Mouse (Mus musculus) limb, embryonic 14.5 days (tissue): ENCODE results near the gene Lhfp. TPM values are rescaled to one million over a fixed set of nuclear protein-coding genes. Genes with fewer than 3 reads are reported as not detected.
A peak's percentile ranks its signal among the peaks of the same experiment; 100 is the strongest.

Source experiments
- ATAC-seq: fragments of 200-750 bp; cut with Nextera tagmentation; 2 replicates; pipeline ENCODE4 v1.8.0; 2017; ENCODE audit warnings: low read depth, moderate number of reproducible peaks, moderate TSS enrichment; ENCODE audit not compliant: low FRiP score
- DNase-seq: peaks from one replicate; pipeline ENCODE4 v3.0.0-alpha.2; 2015; ENCODE audit warnings: low spot score
- H3K27ac ChIP-seq: fragments of 300-500 bp; sonication (generic); replicated peaks from 2 replicates; pipeline ENCODE4 v1.5.1; 2014; ENCODE audit warnings: low read depth, mild to moderate bottlenecking, low read length, moderate library complexity, mixed read lengths
- H3K27me3 ChIP-seq: fragments of 300-500 bp; sonication (generic); 2 replicates; pipeline ENCODE4 v1.6.1; 2014; ENCODE audit warnings: low read length, mixed read lengths; ENCODE audit not compliant: control insufficient read depth, insufficient read depth
- H3K36me3 ChIP-seq: fragments of 300-500 bp; sonication (generic); 2 replicates; pipeline ENCODE4 v1.6.1; 2014; ENCODE audit warnings: mild to moderate bottlenecking, low read length, moderate library complexity, mixed read lengths; ENCODE audit not compliant: control insufficient read depth, insufficient read depth
- H3K4me1 ChIP-seq: fragments of 300-500 bp; sonication (generic); 2 replicates; pipeline ENCODE4 v1.6.1; 2014; ENCODE audit warnings: antibody characterized with exemption, low read length, mixed read lengths; ENCODE audit not compliant: control insufficient read depth, insufficient read depth
- H3K4me2 ChIP-seq: fragments of 300-500 bp; sonication (generic); replicated peaks from 2 replicates; pipeline ENCODE4 v1.6.1; 2014; ENCODE audit warnings: low read depth, mild to moderate bottlenecking, low read length, moderate library complexity; ENCODE audit not compliant: severe bottlenecking
- H3K4me3 ChIP-seq: fragments of 300-500 bp; sonication (generic); replicated peaks from 2 replicates; pipeline ENCODE4 v1.5.1; 2014; ENCODE audit warnings: low read length
- H3K9ac ChIP-seq: fragments of 300-500 bp; sonication (generic); 2 replicates; pipeline ENCODE4 v1.6.1; 2014; ENCODE audit warnings: mild to moderate bottlenecking, low read depth, low read length, moderate library complexity; ENCODE audit not compliant: severe bottlenecking
- H3K9me3 ChIP-seq: fragments of 300-500 bp; sonication (generic); 2 replicates; pipeline ENCODE4 v1.6.1; 2016; ENCODE audit warnings: low read length; ENCODE audit not compliant: control insufficient read depth
- POLR2A ChIP-seq: fragments of 200-500 bp; IDR thresholded peaks from 2 replicates; pipeline ENCODE4 v1.8.0; 2012; ENCODE audit warnings: inconsistent platforms, mild to moderate bottlenecking, moderate library complexity, borderline replicate concordance; ENCODE audit not compliant: insufficient read depth, insufficient read length; ENCODE audit errors: extremely low read depth
- WGBS: fragments of 180-500 bp; shearing (Covaris S2); extraction: QIAGEN DNeasy Blood & Tissue Kit; methylation state at CpG from one replicate; pipeline ENCODE4 v1.1.7; 2014; 5-methylcytosine and 5-hydroxymethylcytosine counted together
- polyA plus RNA-seq, 2 experiments: library from polyadenylated mRNA; depleted of rRNA in 1 of 2; stranded (reverse) in 1 of 2; unstranded in 1 of 2; fragments of >200 nt; fragmentation: Nextera tagmentation in 1 of 2; extraction: Ambion mirVana in 1 of 2; gene quantifications; 2 replicates each; pipeline versions ENCODE4 v1.2.1 to v1.2.3; 2012 to 2014

Lhfp gene
- polyA plus RNA-seq, 2 experiments: 83.3 to 94.0 TPM

GRCm38 (mm10) chr3:53253223-53253832 is 212.0 kb downstream of the Lhfp start:
- H3K9ac ChIP-seq: no peak overlapping the region
- H3K4me1 ChIP-seq: peaks cover 17% of the 10 kb centered on the region
- H3K27ac ChIP-seq: no peak overlapping the region
- no peak overlapping the region for H3K4me3 ChIP-seq
- no peak for TF ChIP-seq POLR2A
- 9% methylated on average over 5 of the region's 5 CpGs for WGBS
- ATAC-seq (no peak), DNase-seq (peak; percentile 28)
- no peak overlapping the region for H3K4me2 ChIP-seq
- no peaks in the 10 kb centered on the region for H3K27me3 ChIP-seq
- H3K36me3 ChIP-seq: no peaks in the 10 kb centered on the region
- H3K9me3 ChIP-seq: no peaks in the 10 kb centered on the region

DNA sequence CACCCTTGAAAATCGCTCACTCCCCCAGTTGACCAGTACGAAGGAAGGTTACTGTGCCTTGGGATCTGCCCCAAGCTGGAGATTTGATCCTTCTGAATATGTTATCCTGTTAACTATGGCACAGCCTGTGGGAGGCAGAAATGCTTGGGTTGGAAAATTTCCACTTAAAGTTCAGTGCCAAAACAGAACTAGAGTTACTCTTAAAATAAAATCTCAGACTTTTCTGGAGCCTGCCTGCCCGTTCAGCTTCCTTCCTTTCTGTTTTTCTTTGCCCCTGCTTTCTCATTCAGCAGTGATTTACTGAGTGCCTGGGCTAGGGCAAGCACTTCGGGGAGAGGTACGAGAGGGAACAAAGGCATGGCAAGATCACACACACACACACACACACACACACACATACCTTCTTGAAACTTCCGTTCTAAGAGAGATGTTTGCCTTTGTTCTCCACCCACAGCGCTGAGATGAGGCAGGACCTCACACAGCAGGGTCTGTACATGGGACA is 217.4 kb downstream of the Lhfp start:
- Histone ChIP-seq H3K4me3 (no peak overlapping the region), H3K36me3 (no peaks in the 10 kb centered on the region), H3K4me1 (peaks cover 14% of the 10 kb centered on the region), H3K9me3 (no peaks in the 10 kb centered on the region), H3K4me2 (peak overlapping the region; percentile 8), H3K27ac (peak overlapping the region; percentile 66), H3K9ac (no peak overlapping the region), H3K27me3 (no peaks in the 10 kb centered on the region)
- no peak for TF ChIP-seq POLR2A
- 23% methylated on average over 7 of the region's 7 CpGs for WGBS
- peak; percentile 68; the same call in 1 of the 2 replicates for ATAC-seq
- peak; percentile 75 for DNase-seq

DNA sequence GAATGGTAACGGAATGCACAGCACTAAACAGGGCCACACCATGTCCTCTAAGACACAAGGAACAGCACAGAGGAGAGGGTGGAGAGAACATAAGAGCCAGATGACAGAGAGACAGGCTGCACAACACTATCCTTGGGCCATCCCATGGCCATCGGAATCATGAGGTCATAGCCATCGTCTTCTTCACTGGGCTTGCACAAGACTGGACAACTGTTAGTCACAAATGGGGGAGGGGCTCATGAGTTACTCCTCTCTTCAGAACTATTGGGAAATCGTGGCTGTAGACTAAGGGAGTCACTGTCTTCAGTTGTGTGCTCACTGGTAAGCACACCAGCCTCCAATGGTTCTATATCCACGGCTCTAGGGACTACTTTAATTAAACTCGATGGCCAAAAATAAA is 224.8 kb downstream of the Lhfp start:
- TF ChIP-seq POLR2A: no peak
- no peaks in the 10 kb centered on the region for H3K36me3 ChIP-seq
- DNase-seq: no peak
- no peaks in the 10 kb centered on the region for H3K27me3 ChIP-seq
- H3K9me3 ChIP-seq: no peaks in the 10 kb centered on the region
- WGBS: 92% methylated on average over 6 of the region's 6 CpGs
- no peak overlapping the region for H3K27ac ChIP-seq
- no peak overlapping the region for H3K4me2 ChIP-seq
- ATAC-seq: no peak
- no peaks in the 10 kb centered on the region for H3K4me1 ChIP-seq
- H3K4me3 ChIP-seq: no peak overlapping the region
- no peak overlapping the region for H3K9ac ChIP-seq

DNA sequence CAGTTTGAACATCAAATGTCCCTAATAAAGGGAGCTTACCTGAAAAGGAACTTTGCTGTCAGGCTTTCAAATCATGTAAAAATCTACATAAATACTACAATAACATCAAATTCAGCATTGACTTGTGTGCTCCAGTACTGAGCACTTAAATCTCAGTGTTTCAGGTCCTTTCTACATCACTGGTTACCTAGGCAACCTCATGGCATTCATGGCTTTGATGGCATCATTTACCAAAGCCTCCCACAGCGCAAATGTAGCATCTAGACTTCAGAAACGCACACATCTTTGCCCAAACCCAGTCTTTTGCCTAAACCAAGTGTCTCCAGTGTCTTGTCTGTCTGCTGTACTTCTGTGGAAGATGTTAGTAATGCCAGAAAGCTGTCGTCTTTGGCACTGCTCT is 225.7 kb downstream of the Lhfp start:
- Histone ChIP-seq H3K9me3 (no peaks in the 10 kb centered on the region), H3K36me3 (no peaks in the 10 kb centered on the region), H3K4me1 (no peaks in the 10 kb centered on the region), H3K27me3 (no peaks in the 10 kb centered on the region), H3K4me2 (no peak overlapping the region), H3K9ac (no peak overlapping the region), H3K4me3 (no peak overlapping the region), H3K27ac (no peak overlapping the region)
- 91% methylated on average over 3 of the region's 3 CpGs for WGBS
- DNase-seq (no peak), ATAC-seq (no peak)
- TF ChIP-seq POLR2A: no peak

DNA sequence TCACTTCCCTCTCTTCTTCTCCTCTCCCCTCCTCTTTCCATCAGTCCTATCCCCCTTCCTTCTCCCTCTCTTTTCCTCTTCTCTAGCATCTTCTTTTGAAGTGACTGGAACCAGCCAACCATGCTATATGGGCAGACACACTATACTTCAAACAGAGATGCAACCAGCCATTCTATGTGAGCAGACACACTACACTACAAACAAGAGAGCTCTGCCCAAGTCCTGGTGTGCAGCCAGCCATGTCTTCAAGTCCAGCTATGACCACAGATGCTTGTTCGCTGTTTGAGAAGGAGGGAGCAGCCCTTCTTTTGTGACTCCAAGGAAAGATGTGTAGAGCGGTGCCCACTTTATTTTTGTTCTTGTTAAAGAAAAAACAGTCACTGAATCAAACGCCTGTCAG is 231.9 kb downstream of the Lhfp start:
- no peak for ATAC-seq

More for the DNA sequence above, 231.9 kb downstream of the Lhfp start:
- Histone ChIP-seq H3K4me1 (no peaks in the 10 kb centered on the region), H3K4me2 (no peak overlapping the region), H3K9me3 (no peaks in the 10 kb centered on the region), H3K36me3 (no peaks in the 10 kb centered on the region), H3K9ac (no peak overlapping the region), H3K27ac (no peak overlapping the region), H3K4me3 (no peak overlapping the region), H3K27me3 (no peaks in the 10 kb centered on the region)
- no peak for DNase-seq
- 86% methylated on average over 3 of the region's 3 CpGs for WGBS
- no peak for TF ChIP-seq POLR2A
